Mouse (Mus musculus) megakaryocyte, embryonic 14.5 days (primary cell): Measurements from ENCODE around the gene Borcs6.

Source experiments
- FLI1 ChIP-seq: IDR thresholded peaks from 2 replicates; pipeline ENCODE4 v1.6.1; 2012; ENCODE audit warnings: low read length, inconsistent platforms, mixed read lengths
- GATA1 ChIP-seq: IDR thresholded peaks from 3 replicates; pipeline ENCODE4 v1.6.1; 2012; ENCODE audit warnings: mixed read lengths, low read length, inconsistent platforms, borderline replicate concordance

GRCm38 (mm10) chr11:69099915-69100345 is 40.4 kb downstream of the Borcs6 start:
- TF ChIP-seq FLI1 = peak; percentile 24; the same call in 1 of the 2 replicates
- TF ChIP-seq GATA1 = no peak
